Mouse (Mus musculus): ENCODE data around the gene Ranbp2.

- TF ChIP-seq POLR2A (IDR thresholded peaks at IDR 0.05; ENCODE audit: control insufficient read depth, low read depth, low read length) (no peak), CTCF (IDR thresholded peaks at IDR 0.05; ENCODE audit: control insufficient read depth, insufficient read depth, insufficient replicate concordance, low read depth, low read length) (no peak)
These were observed 28.3 kb upstream of the Ranbp2 start for GRCm38 (mm10) chr10:58418290-58418971.
